Mouse (Mus musculus) ES-E14 (cell line): Measurements from ENCODE around the gene Mmp24.

Experiments
- CHD2 ChIP-seq: IDR thresholded peaks from 2 replicates; pipeline ENCODE4 v1.6.1; 2014; ENCODE audit warnings: mild to moderate bottlenecking, low read depth, low read length, inconsistent platforms
- HCFC1 ChIP-seq: IDR thresholded peaks from 2 replicates; pipeline ENCODE4 v1.6.1; 2012; ENCODE audit warnings: low read length, inconsistent platforms, borderline replicate concordance; ENCODE audit not compliant: insufficient read depth
- MAFK ChIP-seq: IDR thresholded peaks from 2 replicates; pipeline ENCODE4 v1.6.1; 2014; ENCODE audit warnings: mild to moderate bottlenecking, low read depth, low read length, inconsistent platforms; ENCODE audit not compliant: insufficient read depth
- ZC3H11A ChIP-seq: IDR thresholded peaks from 2 replicates; pipeline ENCODE4 v1.6.1; 2012; ENCODE audit warnings: low read depth, mild to moderate bottlenecking, inconsistent platforms, low read length, borderline replicate concordance

DNA sequence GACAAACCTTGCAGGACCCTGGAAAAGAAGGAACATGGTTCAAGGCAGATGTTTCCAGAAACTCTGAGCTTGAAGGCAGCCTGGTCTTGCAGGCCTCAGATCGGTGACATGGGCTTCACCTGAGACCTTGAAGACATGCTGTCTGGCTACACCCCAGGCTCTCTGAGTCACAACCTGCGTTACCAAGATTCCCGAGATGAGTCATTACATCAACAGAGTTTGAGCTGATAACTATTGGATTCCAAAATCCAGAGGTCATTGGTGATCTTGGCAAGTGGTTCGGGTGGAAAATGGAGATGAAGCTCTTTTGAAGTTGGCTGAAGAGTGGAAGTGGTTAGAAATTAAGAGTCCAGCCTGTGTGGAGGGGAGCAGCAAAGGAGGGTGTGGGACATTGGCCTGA, 34.5 kb downstream of the Mmp24 start:
- TF ChIP-seq ZC3H11A (no peak), HCFC1 (no peak), MAFK (no peak), CHD2 (no peak)
